Mouse (Mus musculus) liver, adult 2 months (tissue): ENCODE data around the gene Kcna10. TPM values are rescaled to one million over a fixed set of nuclear protein-coding genes. Genes with fewer than 3 reads are reported as not detected.

Experiments
- DNase-seq: peaks from one replicate; pipeline ENCODE4 v3.0.0-alpha.2; 2011; ENCODE audit warnings: low read depth, low spot score; ENCODE audit errors: extremely low read depth
- H3K27ac ChIP-seq: fragments of 200-500 bp; replicated peaks from 2 replicates; pipeline ENCODE4 v1.5.1; 2012; ENCODE audit warnings: low read depth, mild to moderate bottlenecking, control low read depth, inconsistent platforms, low read length; ENCODE audit not compliant: insufficient read depth
- H3K27me3 ChIP-seq: fragments of 200-500 bp; 2 replicates; pipeline ENCODE4 v1.6.1; 2012; ENCODE audit warnings: mild to moderate bottlenecking, moderate library complexity, low read length, inconsistent platforms; ENCODE audit not compliant: control insufficient read depth, insufficient read depth
- H3K36me3 ChIP-seq: fragments of 200-500 bp; 2 replicates; pipeline ENCODE4 v1.6.1; 2012; ENCODE audit warnings: low read length, inconsistent platforms; ENCODE audit not compliant: control insufficient read depth, insufficient read depth
- H3K4me1 ChIP-seq: fragments of 200-500 bp; 2 replicates; pipeline ENCODE4 v1.6.1; 2011; ENCODE audit warnings: low read length; ENCODE audit not compliant: control insufficient read depth, insufficient read depth
- H3K4me3 ChIP-seq: fragments of 200-500 bp; 2 replicates; pipeline ENCODE4 v1.5.1; 2011; ENCODE audit warnings: low read depth, mild to moderate bottlenecking, control low read depth, low read length, moderate library complexity; ENCODE audit not compliant: insufficient read depth
- H3K79me2 ChIP-seq: fragments of 200-500 bp; 2 replicates; pipeline ENCODE4 v1.6.1; 2012; ENCODE audit warnings: inconsistent platforms, mild to moderate bottlenecking, low read length, moderate library complexity; ENCODE audit not compliant: control insufficient read depth, insufficient read depth
- H3K9ac ChIP-seq: fragments of 200-500 bp; 2 replicates; pipeline ENCODE4 v1.6.1; 2012; ENCODE audit warnings: low read depth, mild to moderate bottlenecking, control low read depth, inconsistent platforms, low read length
- CTCF ChIP-seq: fragments of 200-500 bp; IDR thresholded peaks from 2 replicates; pipeline ENCODE4 v1.5.1; 2011; ENCODE audit warnings: low read depth, low read length, control low read depth
- POLR2A ChIP-seq: fragments of 200-500 bp; IDR thresholded peaks from 2 replicates; pipeline ENCODE4 v1.6.1; 2011; ENCODE audit warnings: low read length, control low read depth; ENCODE audit not compliant: insufficient read depth; ENCODE audit errors: extremely low read depth
- WGBS: fragments of 180-500 bp; shearing (Covaris S2); methylation state at CpG from one replicate; pipeline ENCODE4 v1.1.7; 2018; 5-methylcytosine and 5-hydroxymethylcytosine counted together
- polyA plus RNA-seq: library from polyadenylated mRNA; depleted of rRNA; stranded (reverse); fragments of >200 nt; gene quantifications from 2 replicates; pipeline ENCODE4 v1.2.3, GENCODE M21; 2012
- total RNA-seq: library from RNA; depleted of rRNA; stranded (reverse); fragments of >200 nt; gene quantifications from 2 replicates; pipeline ENCODE4 v1.2.3, GENCODE M21; 2014

Kcna10 gene
- total and polyA plus RNA-seq, 2 experiments: not detected

GRCm38 (mm10) chr3:107205994-107206393 lies 23.1 kb downstream of the Kcna10 start:
- no peak overlapping the region for H3K4me3 ChIP-seq
- no peaks in the 10 kb centered on the region for H3K79me2 ChIP-seq
- 6% methylated on average over 4 of the region's 4 CpGs for WGBS
- H3K9ac ChIP-seq: no peak overlapping the region
- H3K27me3 ChIP-seq: no peaks in the 10 kb centered on the region
- TF ChIP-seq CTCF: peak; percentile 79
- TF ChIP-seq POLR2A: no peak
- H3K4me1 ChIP-seq: no peaks in the 10 kb centered on the region
- DNase-seq: peak; percentile 65
- H3K36me3 ChIP-seq: no peaks in the 10 kb centered on the region
- H3K27ac ChIP-seq: no peak overlapping the region

GRCm38 (mm10) chr3:107206490-107207150 lies 23.8 kb downstream of the Kcna10 start:
- Histone ChIP-seq H3K36me3 (no peaks in the 10 kb centered on the region), H3K27me3 (no peaks in the 10 kb centered on the region), H3K9ac (no peak overlapping the region), H3K4me1 (no peaks in the 10 kb centered on the region), H3K27ac (no peak overlapping the region), H3K79me2 (no peaks in the 10 kb centered on the region), H3K4me3 (no peak overlapping the region)
- 58% methylated on average over 4 of the region's 4 CpGs for WGBS
- TF ChIP-seq POLR2A: no peak
- no peak for TF ChIP-seq CTCF
- no peak for DNase-seq

GRCm38 (mm10) chr3:107207625-107208253 lies 24.9 kb downstream of the Kcna10 start:
- Histone ChIP-seq H3K27me3 (no peaks in the 10 kb centered on the region), H3K4me3 (no peak overlapping the region), H3K4me1 (no peaks in the 10 kb centered on the region), H3K27ac (no peak overlapping the region), H3K79me2 (no peaks in the 10 kb centered on the region), H3K9ac (no peak overlapping the region), H3K36me3 (no peaks in the 10 kb centered on the region)
- no peak for DNase-seq
- TF ChIP-seq POLR2A (no peak), CTCF (no peak)
- WGBS: 80% methylated on average over 7 of the region's 7 CpGs

GRCm38 (mm10) chr3:107214606-107215005 lies 31.8 kb downstream of the Kcna10 start:
- H3K79me2 ChIP-seq: no peaks in the 10 kb centered on the region
- DNase-seq: no peak
- TF ChIP-seq CTCF (no peak), POLR2A (no peak)
- WGBS: 88% methylated on average over 5 of the region's 5 CpGs
- no peaks in the 10 kb centered on the region for H3K27me3 ChIP-seq
- H3K27ac ChIP-seq: no peak overlapping the region
- H3K4me3 ChIP-seq: no peak overlapping the region
- H3K4me1 ChIP-seq: no peaks in the 10 kb centered on the region
- H3K9ac ChIP-seq: no peak overlapping the region
- H3K36me3 ChIP-seq: no peaks in the 10 kb centered on the region

GRCm38 (mm10) chr3:107216400-107217100 lies 33.7 kb downstream of the Kcna10 start:
- Histone ChIP-seq H3K4me1 (no peaks in the 10 kb centered on the region), H3K27me3 (no peaks in the 10 kb centered on the region), H3K27ac (no peak overlapping the region), H3K4me3 (no peak overlapping the region), H3K9ac (no peak overlapping the region), H3K79me2 (no peaks in the 10 kb centered on the region), H3K36me3 (no peaks in the 10 kb centered on the region)
- no peak for DNase-seq
- WGBS: 67% methylated on average over 8 of the region's 8 CpGs
- TF ChIP-seq POLR2A (no peak), CTCF (no peak)

- peak; percentile 37 for DNase-seq
- H3K36me3 ChIP-seq: no peaks in the 10 kb centered on the region
- no peak for TF ChIP-seq POLR2A
- no peak for TF ChIP-seq CTCF
- H3K4me3 ChIP-seq: no peak overlapping the region
- no peaks in the 10 kb centered on the region for H3K79me2 ChIP-seq
- no peaks in the 10 kb centered on the region for H3K27me3 ChIP-seq
- H3K27ac ChIP-seq: no peak overlapping the region
- WGBS: 49% methylated on average over 3 of the region's 3 CpGs
- no peak overlapping the region for H3K9ac ChIP-seq
- H3K4me1 ChIP-seq: no peaks in the 10 kb centered on the region
Observed at GRCm38 (mm10) chr3:107217101-107217480, 34.2 kb downstream of the Kcna10 start.
